Mouse (Mus musculus) MEL (cell line): ENCODE data around the gene Gpc1.

Experiments used
- CTCF ChIP-seq, 3 experiments: IDR thresholded peaks in 2 of 3; conservative IDR thresholded peaks in 1 of 3; 2 replicates each; pipeline ENCODE4 v1.5.1; 2011 to 2012; ENCODE audit warnings: low read length in 3 of 3, low read depth in 2 of 3, mild to moderate bottlenecking in 2 of 3, improper control_type of control experiment in 1 of 3, inconsistent platforms in 1 of 3, mixed read lengths in 1 of 3, moderate library complexity in 1 of 3; ENCODE audit not compliant: control insufficient read depth in 1 of 3, insufficient read depth in 1 of 3, poor library complexity in 1 of 3, severe bottlenecking in 1 of 3
- HCFC1 ChIP-seq: IDR thresholded peaks from 2 replicates; pipeline ENCODE4 v1.6.1; 2012; ENCODE audit warnings: low read depth, mild to moderate bottlenecking, inconsistent platforms, low read length, improper control_type of control experiment, moderate library complexity

GRCm38 (mm10) chr1:92805181-92805580, 26.3 kb upstream of the Gpc1 start:
- TF ChIP-seq HCFC1 (no peak), CTCF (IDR thresholded peaks at IDR 0.05 in 2 of 3, conservative IDR thresholded peaks at IDR 0.05 in 1 of 3; ENCODE audit: control insufficient read depth in 1 of 3, insufficient read depth in 1 of 3, low read depth in 2 of 3, low read length in 3 of 3, poor library complexity in 1 of 3, severe bottlenecking in 1 of 3) (no peak)
